Mouse (Mus musculus) stomach, postnatal 0 days (tissue): ENCODE measurements around the gene Fsd1l. TPM values are rescaled to one million over a fixed set of nuclear protein-coding genes. Genes with fewer than 3 reads are reported as not detected.

ENCODE experiments used
- ATAC-seq: fragments of 200-750 bp; cut with Nextera tagmentation; 2 replicates; pipeline ENCODE4 v1.8.0; 2017; ENCODE audit not compliant: low FRiP score, low TSS enrichment
- DNase-seq: peaks from one replicate; pipeline ENCODE4 v3.0.0-alpha.2; 2016; ENCODE audit warnings: low spot score
- H3K27ac ChIP-seq: fragments of 300-500 bp; sonication (generic); replicated peaks from 2 replicates; pipeline ENCODE4 v1.5.1; 2014; ENCODE audit warnings: mild to moderate bottlenecking, control low read depth
- H3K27me3 ChIP-seq: fragments of 300-500 bp; sonication (generic); 2 replicates; pipeline ENCODE4 v1.6.1; 2014; ENCODE audit warnings: low read length; ENCODE audit not compliant: control insufficient read depth, insufficient read depth
- H3K36me3 ChIP-seq: fragments of 300-500 bp; sonication (generic); 2 replicates; pipeline ENCODE4 v1.6.1; 2014; ENCODE audit warnings: low read length, mixed read lengths; ENCODE audit not compliant: control insufficient read depth, insufficient read depth
- H3K4me1 ChIP-seq: fragments of 300-500 bp; sonication (generic); replicated peaks from 2 replicates; pipeline ENCODE4 v1.6.1; 2014; ENCODE audit warnings: antibody characterized with exemption; ENCODE audit not compliant: control insufficient read depth, insufficient read depth
- H3K4me2 ChIP-seq: fragments of 300-500 bp; sonication (generic); replicated peaks from 2 replicates; pipeline ENCODE4 v1.6.1; 2014; ENCODE audit warnings: low read depth, mild to moderate bottlenecking, control low read depth, moderate library complexity
- H3K4me3 ChIP-seq: fragments of 300-500 bp; sonication (generic); 2 replicates; pipeline ENCODE4 v1.5.1; 2014; ENCODE audit warnings: low read depth, low read length, control low read depth
- H3K9ac ChIP-seq: fragments of 300-500 bp; sonication (generic); 2 replicates; pipeline ENCODE4 v1.6.1; 2014; ENCODE audit warnings: mild to moderate bottlenecking, low read length, control low read depth, mixed read lengths
- H3K9me3 ChIP-seq: fragments of 300-500 bp; sonication (generic); 2 replicates; pipeline ENCODE4 v1.6.1; 2016; ENCODE audit warnings: low read length; ENCODE audit not compliant: control insufficient read depth
- CTCF ChIP-seq: IDR thresholded peaks from 2 replicates; pipeline ENCODE4 v1.5.1; 2016; ENCODE audit warnings: antibody characterized with exemption, low read depth, mild to moderate bottlenecking, moderate library complexity
- EP300 ChIP-seq: optimal IDR thresholded peaks from 2 replicates; pipeline ENCODE3; 2016; ENCODE audit warnings: antibody characterized with exemption
- WGBS: fragments of 180-500 bp; shearing (Covaris S2); extraction: QIAGEN DNeasy Blood & Tissue Kit; methylation state at CpG from one replicate; pipeline ENCODE4 v1.1.7; 2014; 5-methylcytosine and 5-hydroxymethylcytosine counted together
- polyA plus RNA-seq: library from polyadenylated mRNA; unstranded; fragments of >200 nt; fragmentation: Nextera tagmentation; extraction: Ambion mirVana; gene quantifications from 2 replicates; pipeline ENCODE4 v1.2.1, GENCODE M21; 2015

The Fsd1l gene
- polyA plus RNA-seq, 1 experiment from 2014 or later, result 3.4 TPM

GRCm38 (mm10) chr4:53632011-53632349 lies 709 bp downstream of the Fsd1l start:
- Histone ChIP-seq H3K4me1 (no peaks in the 10 kb centered on the region), H3K9ac (peak overlapping the region; percentile 80), H3K36me3 (no peaks in the 10 kb centered on the region), H3K27me3 (no peaks in the 10 kb centered on the region), H3K27ac (peak overlapping the region; percentile 69; the same call in 1 of the 2 replicates), H3K4me2 (peak overlapping the region; percentile 88), H3K4me3 (peak overlapping the region; percentile 78), H3K9me3 (no peaks in the 10 kb centered on the region)
- WGBS, result 2% methylated on average over 5 of the region's 5 CpGs
- ATAC-seq (no peak), DNase-seq (no peak)
- TF ChIP-seq CTCF (no peak), EP300 (no peak)

GRCm38 (mm10) chr4:53635336-53635735 lies 4.1 kb downstream of the Fsd1l start:
- Histone ChIP-seq H3K9ac (no peak overlapping the region), H3K36me3 (no peaks in the 10 kb centered on the region), H3K27me3 (no peaks in the 10 kb centered on the region), H3K4me2 (no peak overlapping the region), H3K9me3 (no peaks in the 10 kb centered on the region), H3K4me3 (no peak overlapping the region), H3K4me1 (no peaks in the 10 kb centered on the region; the same call in none of the 2 replicates), H3K27ac (no peak overlapping the region)
- ATAC-seq (no peak), DNase-seq (no peak)
- TF ChIP-seq EP300 (no peak), CTCF (no peak)
- WGBS, result 71% methylated on average over 3 of the region's 3 CpGs

- no peak for ATAC-seq
- peak; percentile 42 for DNase-seq
- TF ChIP-seq EP300, result no peak
- no peak for TF ChIP-seq CTCF
- Histone ChIP-seq H3K4me2 (no peak overlapping the region), H3K36me3 (no peaks in the 10 kb centered on the region), H3K9ac (no peak overlapping the region), H3K9me3 (peaks cover 3% of the 10 kb centered on the region; the same call in 1 of the 2 replicates), H3K4me1 (no peaks in the 10 kb centered on the region; the same call in none of the 2 replicates), H3K4me3 (no peak overlapping the region), H3K27me3 (no peaks in the 10 kb centered on the region), H3K27ac (peak overlapping the region; percentile 35; the same call in 1 of the 2 replicates)
- 36% methylated on average over 7 of the region's 7 CpGs for WGBS
These were observed 6.1 kb downstream of the Fsd1l start for GRCm38 (mm10) chr4:53637269-53637909.

- DNase-seq (no peak), ATAC-seq (no peak)
- H3K9me3 ChIP-seq, result peaks cover 3% of the 10 kb centered on the region; the same call in 1 of the 2 replicates
- H3K4me1 ChIP-seq, result no peaks in the 10 kb centered on the region; the same call in none of the 2 replicates
- WGBS, result 79% methylated on average over 7 of the region's 7 CpGs
- no peak overlapping the region for H3K9ac ChIP-seq
- no peak overlapping the region for H3K27ac ChIP-seq
- H3K36me3 ChIP-seq, result no peaks in the 10 kb centered on the region
- no peak for TF ChIP-seq EP300
- TF ChIP-seq CTCF, result no peak
- H3K27me3 ChIP-seq, result no peaks in the 10 kb centered on the region
- H3K4me2 ChIP-seq, result no peak overlapping the region
- H3K4me3 ChIP-seq, result no peak overlapping the region
These were observed 7.4 kb downstream of the Fsd1l start for GRCm38 (mm10) chr4:53638549-53639123.

GRCm38 (mm10) chr4:53658029-53658428 lies 26.8 kb downstream of the Fsd1l start:
- WGBS, result 32% methylated on average over 3 of the region's 3 CpGs
- Histone ChIP-seq H3K27me3 (no peaks in the 10 kb centered on the region), H3K9me3 (no peaks in the 10 kb centered on the region), H3K4me3 (no peak overlapping the region), H3K36me3 (0 out of 2 replicates have a peak, but pooled peaks cover 3% of the 10 kb centered on the region), H3K4me1 (no peaks in the 10 kb centered on the region), H3K27ac (no peak overlapping the region), H3K4me2 (no peak overlapping the region), H3K9ac (no peak overlapping the region)
- ATAC-seq, result no peak
- DNase-seq, result no peak
- TF ChIP-seq CTCF (no peak), EP300 (no peak)

- Histone ChIP-seq H3K36me3 (0 out of 2 replicates have a peak, but pooled peaks cover 3% of the 10 kb centered on the region), H3K9me3 (no peaks in the 10 kb centered on the region), H3K4me1 (no peaks in the 10 kb centered on the region), H3K9ac (no peak overlapping the region), H3K27me3 (no peaks in the 10 kb centered on the region), H3K27ac (no peak overlapping the region), H3K4me3 (no peak overlapping the region), H3K4me2 (no peak overlapping the region)
- ATAC-seq (no peak), DNase-seq (no peak)
- TF ChIP-seq EP300 (no peak), CTCF (no peak)
These were observed 29.4 kb downstream of the Fsd1l start for GRCm38 (mm10) chr4:53660711-53661110.
